Mouse (Mus musculus): ENCODE measurements at regions not wholly inside any gene's neighbourhood (a gene's known extent, or its start where the extent isn't known, plus 50 kb on each side); places are given as distances from the start of the nearest gene placed in this dataset.

GRCm38 (mm10) chr7:75063816-75064215 lies 245.2 kb downstream of the Sv2b start:
- no peak for DNase-seq (ENCODE audit: low spot score in 2 of 2)

GRCm38 (mm10) chr7:75050231-75050630 lies 258.8 kb downstream of the Sv2b start:
- DNase-seq (ENCODE audit: low spot score in 2 of 2), result no peak

- DNase-seq (ENCODE audit: low spot score in 2 of 2), result no peak
These were observed 259.3 kb downstream of the Sv2b start for GRCm38 (mm10) chr7:75049751-75050150.

DNA sequence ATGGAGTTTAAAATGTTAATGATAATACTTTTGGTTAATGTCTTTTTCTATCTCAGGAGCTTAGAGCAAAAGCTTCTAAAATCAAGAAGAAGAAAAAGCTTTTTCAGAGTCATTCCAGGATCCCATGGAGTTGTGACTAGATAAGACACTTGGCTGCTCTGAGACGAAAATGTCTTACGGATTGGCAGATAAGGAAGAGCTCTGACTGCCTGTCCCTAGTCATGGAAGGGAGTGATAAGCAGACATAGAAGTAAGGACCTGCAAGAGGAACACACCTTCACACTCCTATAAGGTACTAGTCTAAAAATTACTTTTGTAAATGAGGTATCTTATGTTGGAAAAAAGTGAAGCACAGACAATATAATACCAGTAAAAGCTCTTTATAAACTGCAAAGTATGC lies 260.2 kb downstream of the Sv2b start:
- no peak for DNase-seq (ENCODE audit: low spot score in 2 of 2)

DNA sequence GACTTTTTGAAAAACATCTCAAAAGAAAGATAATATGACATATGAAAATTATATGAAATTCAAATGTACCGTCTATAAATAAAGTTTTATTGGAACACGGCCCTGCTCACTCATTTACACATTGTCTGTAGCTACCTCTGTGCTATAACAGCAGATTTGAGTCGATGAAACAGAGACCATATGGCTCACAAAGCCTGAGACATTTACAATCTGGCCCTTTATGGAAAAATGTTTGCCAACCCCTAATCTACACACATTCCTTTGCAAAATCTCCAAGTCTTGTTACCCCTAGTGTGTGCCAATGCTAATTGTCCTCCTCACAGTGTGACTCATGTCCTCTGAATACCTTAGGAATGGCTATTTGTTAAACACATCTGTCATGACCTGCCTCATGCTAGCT lies 261.2 kb downstream of the Sv2b start:
- DNase-seq (ENCODE audit: low spot score in 2 of 2), result no peak

- no peak for DNase-seq (ENCODE audit: low spot score in 2 of 2)
These were observed 268.2 kb downstream of the Sv2b start for GRCm38 (mm10) chr7:75040871-75041270.

DNA sequence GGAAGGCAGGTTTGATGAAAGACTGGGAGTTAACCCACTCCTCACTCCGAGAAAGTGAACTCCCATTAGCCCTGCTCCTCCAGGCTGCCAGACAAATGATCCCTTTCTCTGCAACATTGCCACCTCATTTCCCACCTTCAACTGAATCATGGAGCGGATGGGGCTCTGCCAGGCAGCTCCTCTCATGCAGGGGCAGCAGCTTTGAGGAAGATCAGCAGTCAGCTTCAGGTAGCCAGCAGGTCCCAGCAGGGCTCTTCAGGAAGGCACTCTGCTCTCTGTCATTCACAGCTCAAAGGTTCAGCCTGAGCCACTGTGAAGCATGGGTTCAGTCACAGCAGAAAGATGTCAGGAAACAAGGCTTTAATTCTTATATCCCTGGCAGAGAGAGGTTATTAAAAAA lies 282.9 kb downstream of the Sv2b start:
- no peak for DNase-seq (ENCODE audit: low spot score in 2 of 2)

- no peak for DNase-seq (ENCODE audit: low spot score in 2 of 2)
These were observed 287.1 kb downstream of the Sv2b start for GRCm38 (mm10) chr7:75021966-75022365.

GRCm38 (mm10) chr7:75018640-75019039 lies 290.4 kb downstream of the Sv2b start:
- no peak for DNase-seq (ENCODE audit: low spot score in 2 of 2)

DNA sequence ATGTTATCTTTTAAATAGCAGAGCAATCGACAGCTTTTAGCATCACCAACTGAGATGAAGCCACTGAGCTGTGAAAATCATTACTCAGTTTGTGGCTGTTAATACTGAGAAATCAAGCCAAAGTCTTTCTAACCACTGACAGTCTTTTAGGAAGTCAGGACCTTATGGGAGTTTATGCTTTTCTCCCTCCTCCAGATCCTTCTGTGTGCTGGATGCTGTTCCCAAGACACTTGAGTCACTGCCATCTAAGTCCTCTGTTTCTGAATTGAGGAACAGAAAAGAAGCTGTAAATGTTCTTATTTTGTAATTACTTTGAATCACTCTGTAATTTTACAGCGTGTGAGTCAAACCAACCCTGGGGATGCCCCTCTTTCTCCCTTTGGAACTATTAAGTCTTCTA lies 300.6 kb downstream of the Sv2b start:
- no peak for DNase-seq (ENCODE audit: low spot score in 2 of 2)

- DNase-seq (ENCODE audit: low spot score in 2 of 2), result no peak
These were observed 318.9 kb downstream of the Sv2b start for GRCm38 (mm10) chr7:74990198-74990597.

DNA sequence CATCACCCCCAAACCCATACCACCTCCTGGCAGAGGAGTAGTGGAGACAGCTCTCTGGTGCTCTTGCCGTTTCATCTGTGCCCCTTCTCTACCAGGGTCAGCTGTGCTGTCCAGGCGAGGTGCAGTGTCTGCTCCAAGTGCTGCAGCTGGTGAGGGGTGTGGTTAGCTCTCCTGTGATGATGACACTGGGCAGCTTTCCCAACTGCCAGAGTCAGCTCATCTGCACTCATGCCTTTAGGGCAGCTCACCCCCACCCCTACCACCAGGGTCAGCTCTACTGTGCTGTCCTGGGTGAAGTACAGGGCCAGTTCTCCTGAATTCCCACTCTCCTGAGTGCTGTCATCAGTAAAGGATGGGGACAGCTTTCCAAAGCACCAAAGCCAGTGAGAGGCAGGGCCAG lies 329.6 kb downstream of the Sv2b start:
- no peak for DNase-seq (ENCODE audit: low spot score in 2 of 2)

GRCm38 (mm10) chr7:74975986-74976385 lies 333.1 kb downstream of the Sv2b start:
- no peak for DNase-seq (ENCODE audit: low spot score in 2 of 2)

DNA sequence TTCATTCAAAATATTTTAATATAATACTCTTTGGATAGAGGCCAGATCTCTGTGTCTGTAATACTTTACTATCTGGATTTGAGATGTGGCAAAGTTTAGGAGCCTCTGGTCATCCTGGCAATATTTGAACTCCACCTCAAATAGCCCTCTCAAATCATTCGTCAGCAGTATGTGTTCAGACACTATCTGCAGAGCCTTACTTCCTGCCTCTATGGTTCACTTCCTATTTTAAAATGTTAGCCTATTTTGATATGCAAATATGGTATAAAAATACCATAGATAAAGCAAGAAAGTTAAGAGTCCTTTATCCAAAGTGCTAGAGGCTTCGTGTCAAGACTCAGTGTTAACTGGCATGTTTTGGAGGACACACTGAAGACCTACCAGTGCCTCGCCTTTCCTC lies 334.6 kb downstream of the Sv2b start:
- DNase-seq (ENCODE audit: low spot score in 2 of 2), result no peak

DNA sequence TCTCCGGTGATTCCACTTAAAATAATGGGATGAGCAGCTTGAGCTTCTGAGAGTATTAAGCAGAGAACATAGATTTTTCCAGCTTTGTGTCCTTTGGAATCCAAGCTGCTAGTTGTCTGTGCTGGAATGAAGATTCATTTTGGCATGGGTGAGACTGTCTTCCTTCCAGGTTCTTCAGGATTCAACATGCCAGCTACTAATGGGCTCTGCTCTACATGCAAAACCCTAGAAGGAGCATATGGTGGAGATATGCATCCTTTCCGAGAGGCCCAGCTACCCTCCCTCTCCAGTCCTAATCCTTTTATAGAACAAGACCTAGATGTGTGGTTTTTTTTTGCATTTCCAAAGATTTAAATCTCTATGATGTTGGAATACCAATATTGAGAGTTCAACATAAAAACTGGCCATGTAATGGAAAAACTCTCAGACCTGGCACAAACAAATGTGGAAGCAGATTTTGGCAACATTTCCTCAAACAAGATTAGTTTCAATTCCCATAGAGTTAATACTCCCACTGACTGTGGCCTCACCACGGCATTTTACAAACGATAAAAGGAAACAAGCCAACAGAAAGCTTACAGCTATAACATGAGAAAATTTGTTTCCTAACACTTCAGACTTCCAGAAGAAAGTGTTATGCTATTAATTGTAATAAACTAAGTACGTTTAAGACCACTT lies 364.5 kb downstream of the Sv2b start:
- DNase-seq (ENCODE audit: low spot score in 2 of 2), result no peak

GRCm38 (mm10) chr7:74942917-74943316 lies 366.1 kb downstream of the Sv2b start:
- DNase-seq (ENCODE audit: low spot score in 2 of 2), result no peak

- DNase-seq (ENCODE audit: low spot score in 2 of 2), result no peak
These were observed 366.9 kb downstream of the Sv2b start for GRCm38 (mm10) chr7:74942146-74942545.

GRCm38 (mm10) chr7:74929142-74929829 lies 374.7 kb upstream of the Slco3a1 start:
- no peak for DNase-seq (ENCODE audit: low spot score in 2 of 2)

DNA sequence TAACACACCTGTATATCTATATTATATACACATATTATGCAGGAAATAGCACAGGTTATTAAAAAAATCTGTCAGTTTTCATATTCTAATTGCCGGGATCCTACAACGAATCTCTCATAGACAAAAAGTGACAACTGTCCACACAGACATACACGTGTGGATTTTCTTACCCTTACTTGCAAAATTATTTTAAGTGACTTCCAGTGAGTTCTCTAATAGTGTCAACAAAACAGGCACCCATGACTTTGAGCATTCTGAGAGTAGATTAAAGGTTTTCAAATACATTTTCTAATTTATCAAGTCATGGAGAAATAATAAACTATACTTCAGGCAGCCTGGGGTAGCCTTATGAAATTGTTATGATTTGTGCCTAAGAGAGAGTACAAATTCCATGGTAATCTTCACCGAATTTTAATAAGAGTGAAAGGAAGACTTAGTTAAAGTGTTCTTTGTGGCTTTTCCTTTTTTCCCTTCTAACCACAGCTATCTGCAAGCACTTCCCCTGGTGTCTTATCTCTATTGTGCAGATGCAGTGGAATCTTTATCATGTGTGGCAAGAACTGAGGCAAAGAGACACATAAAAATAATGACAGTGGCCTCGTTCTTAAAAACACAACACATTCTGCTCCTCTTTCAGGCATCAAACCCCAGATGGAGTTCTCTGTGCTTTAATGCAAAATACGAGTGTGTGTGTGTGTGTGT lies 373.8 kb upstream of the Slco3a1 start:
- DNase-seq (ENCODE audit: low spot score in 2 of 2), result no peak

DNA sequence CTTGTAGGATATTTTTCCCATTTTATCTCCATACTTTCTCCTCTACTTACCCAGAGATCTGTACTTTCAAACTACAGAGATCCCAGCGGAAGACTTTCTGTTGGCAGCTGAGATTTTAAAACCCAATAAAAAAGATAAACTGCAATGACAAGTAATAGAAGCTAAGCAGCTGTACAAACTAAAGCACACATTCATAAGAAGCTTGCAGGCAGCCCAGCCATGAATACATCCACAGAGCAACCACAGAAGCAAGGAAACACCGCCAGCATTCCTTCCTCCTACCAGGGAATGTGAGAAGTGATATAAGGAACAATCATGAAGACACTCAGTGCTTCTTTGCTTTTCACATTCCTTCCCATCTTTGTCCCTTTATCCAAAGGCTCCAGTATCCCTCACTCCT lies 372.1 kb upstream of the Slco3a1 start:
- no peak for DNase-seq (ENCODE audit: low spot score in 2 of 2)

GRCm38 (mm10) chr7:74924156-74924555 lies 369.6 kb upstream of the Slco3a1 start:
- DNase-seq (ENCODE audit: low spot score in 2 of 2), result no peak

DNA sequence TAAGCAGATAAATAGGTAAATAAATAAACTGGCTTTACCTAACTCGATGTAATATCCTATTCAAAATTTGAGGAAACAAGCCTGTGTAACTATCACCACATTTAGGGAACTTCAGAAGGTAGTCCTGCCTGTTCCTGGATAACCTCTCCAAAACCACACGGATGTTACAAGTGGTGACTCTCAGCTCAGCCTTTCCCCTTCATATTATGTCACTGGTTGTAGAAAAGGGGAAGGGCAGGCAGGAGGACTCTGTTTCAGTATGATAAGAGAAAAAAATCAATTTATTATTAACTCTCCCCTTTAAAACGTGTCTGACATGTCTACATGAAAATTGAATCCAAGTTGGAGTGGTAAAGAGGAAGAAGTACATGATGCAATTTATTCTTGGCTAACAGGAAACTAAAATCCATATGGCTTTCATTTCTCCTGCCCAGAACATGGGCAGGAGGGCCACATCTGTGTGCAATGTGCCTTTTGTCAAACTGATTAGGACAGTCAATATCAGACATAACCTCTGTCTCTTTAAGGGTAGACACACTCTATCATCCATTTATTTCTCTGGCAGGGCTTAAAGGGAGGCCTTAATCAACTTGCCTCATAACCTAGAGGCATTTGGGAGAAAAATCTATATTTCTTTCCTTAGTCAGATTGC lies 353.9 kb upstream of the Slco3a1 start:
- no peak for DNase-seq (ENCODE audit: low spot score in 2 of 2)

DNA sequence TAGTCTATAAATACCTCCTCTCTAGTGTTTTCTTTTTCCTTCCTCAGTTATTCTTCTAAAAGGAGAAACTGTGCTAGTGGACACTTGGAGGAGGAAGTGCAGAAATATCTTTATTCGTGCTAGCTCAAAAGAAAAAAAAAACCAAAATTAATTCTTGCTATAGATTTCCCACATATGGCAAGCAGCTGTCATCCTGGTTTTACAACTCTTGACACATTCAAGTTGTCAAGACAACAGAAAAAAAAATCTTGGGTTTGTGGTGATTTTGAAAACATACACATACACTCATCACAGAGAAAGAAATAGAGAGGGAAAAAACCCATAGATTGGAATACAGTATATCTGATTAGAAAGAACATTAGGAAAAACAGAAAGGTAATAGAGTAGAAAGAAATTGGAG lies 352.8 kb upstream of the Slco3a1 start:
- DNase-seq (ENCODE audit: low spot score in 2 of 2), result no peak

Data from thymus, postnatal 10 days (tissue).